Mouse (Mus musculus) midbrain, embryonic 12.5 days (tissue): ENCODE results near the gene Rps27l. TPM values are rescaled to one million over a fixed set of nuclear protein-coding genes. Genes with fewer than 3 reads are reported as not detected.

Experiments used
- ATAC-seq: fragments of 200-750 bp; cut with Nextera tagmentation; 2 replicates; pipeline ENCODE4 v1.8.0; 2017; ENCODE audit warnings: low read depth, moderate TSS enrichment, moderate library complexity; ENCODE audit not compliant: low FRiP score
- H3K27ac ChIP-seq: fragments of 300-500 bp; sonication (generic); replicated peaks from 2 replicates; pipeline ENCODE4 v1.5.1; 2016; ENCODE audit warnings: mild to moderate bottlenecking
- H3K27me3 ChIP-seq: fragments of 300-500 bp; sonication (generic); 2 replicates; pipeline ENCODE4 v1.6.1; 2016; ENCODE audit warnings: mild to moderate bottlenecking
- H3K36me3 ChIP-seq: fragments of 300-500 bp; sonication (generic); 2 replicates; pipeline ENCODE4 v1.6.1; 2016
- H3K4me1 ChIP-seq: fragments of 300-500 bp; sonication (generic); 2 replicates; pipeline ENCODE4 v1.6.1; 2016
- H3K4me2 ChIP-seq: fragments of 300-500 bp; sonication (generic); replicated peaks from 2 replicates; pipeline ENCODE4 v1.6.1; 2016; ENCODE audit warnings: mild to moderate bottlenecking, moderate library complexity
- H3K4me3 ChIP-seq: fragments of 300-500 bp; sonication (generic); 2 replicates; pipeline ENCODE4 v1.5.1; 2016; ENCODE audit warnings: mild to moderate bottlenecking
- H3K9ac ChIP-seq: fragments of 300-500 bp; sonication (generic); replicated peaks from 2 replicates; pipeline ENCODE4 v1.6.1; 2016; ENCODE audit warnings: mild to moderate bottlenecking, moderate library complexity
- H3K9me3 ChIP-seq: fragments of 300-500 bp; sonication (generic); 2 replicates; pipeline ENCODE4 v1.6.1; 2016; ENCODE audit warnings: mild to moderate bottlenecking
- WGBS: fragments of 180-500 bp; shearing (Covaris S2); methylation state at CpG from one replicate; pipeline ENCODE4 v1.1.7; 2016; 5-methylcytosine and 5-hydroxymethylcytosine counted together
- polyA plus RNA-seq: library from polyadenylated mRNA; unstranded; fragments of >200 nt; fragmentation: Nextera tagmentation; extraction: Ambion mirVana; gene quantifications from 2 replicates; pipeline ENCODE4 v1.2.1, GENCODE M21; 2016

Gene Rps27l
- polyA plus RNA-seq, 1 experiment from 2014 or later = 550 TPM

- WGBS = 94% methylated on average over 1 of the region's 1 CpGs
- H3K27ac ChIP-seq = no peak overlapping the region
- no peak overlapping the region for H3K9ac ChIP-seq
- H3K9me3 ChIP-seq = no peaks in the 10 kb centered on the region
- no peaks in the 10 kb centered on the region for H3K36me3 ChIP-seq
- no peak overlapping the region for H3K4me2 ChIP-seq
- no peaks in the 10 kb centered on the region for H3K27me3 ChIP-seq
- H3K4me3 ChIP-seq = no peak overlapping the region
- peaks cover 17% of the 10 kb centered on the region for H3K4me1 ChIP-seq
- ATAC-seq = no peak
These were observed 23.8 kb upstream of the Rps27l start for GRCm38 (mm10) chr9:66922076-66922475.

DNA sequence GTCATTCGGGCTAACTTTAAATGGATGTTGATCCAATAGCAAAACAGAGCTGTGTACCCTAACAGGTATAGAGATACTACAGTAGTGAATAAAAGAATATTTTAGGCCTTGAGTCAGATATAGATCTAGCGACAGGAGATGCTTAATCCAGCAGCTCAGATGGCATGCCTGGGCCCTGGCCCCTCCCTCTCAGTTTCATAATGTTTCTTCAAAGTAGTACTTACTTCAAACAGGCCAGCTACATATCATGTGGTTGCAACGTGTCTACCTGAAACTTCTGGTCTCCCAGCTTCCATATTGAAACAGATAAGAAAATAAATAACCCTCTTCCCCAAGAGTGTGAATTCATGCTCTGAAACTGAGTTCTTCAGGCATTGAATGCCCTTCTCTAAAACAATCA is 20.0 kb upstream of the Rps27l start:
- H3K9me3 ChIP-seq = no peaks in the 10 kb centered on the region
- H3K4me1 ChIP-seq = peaks cover 7% of the 10 kb centered on the region; the same call in 1 of the 2 replicates
- H3K9ac ChIP-seq = no peak overlapping the region
- WGBS = 76% methylated on average over 3 of the region's 3 CpGs
- ATAC-seq = no peak
- H3K27me3 ChIP-seq = no peaks in the 10 kb centered on the region
- no peak overlapping the region for H3K4me3 ChIP-seq
- no peak overlapping the region for H3K4me2 ChIP-seq
- no peak overlapping the region for H3K27ac ChIP-seq
- no peaks in the 10 kb centered on the region for H3K36me3 ChIP-seq

DNA sequence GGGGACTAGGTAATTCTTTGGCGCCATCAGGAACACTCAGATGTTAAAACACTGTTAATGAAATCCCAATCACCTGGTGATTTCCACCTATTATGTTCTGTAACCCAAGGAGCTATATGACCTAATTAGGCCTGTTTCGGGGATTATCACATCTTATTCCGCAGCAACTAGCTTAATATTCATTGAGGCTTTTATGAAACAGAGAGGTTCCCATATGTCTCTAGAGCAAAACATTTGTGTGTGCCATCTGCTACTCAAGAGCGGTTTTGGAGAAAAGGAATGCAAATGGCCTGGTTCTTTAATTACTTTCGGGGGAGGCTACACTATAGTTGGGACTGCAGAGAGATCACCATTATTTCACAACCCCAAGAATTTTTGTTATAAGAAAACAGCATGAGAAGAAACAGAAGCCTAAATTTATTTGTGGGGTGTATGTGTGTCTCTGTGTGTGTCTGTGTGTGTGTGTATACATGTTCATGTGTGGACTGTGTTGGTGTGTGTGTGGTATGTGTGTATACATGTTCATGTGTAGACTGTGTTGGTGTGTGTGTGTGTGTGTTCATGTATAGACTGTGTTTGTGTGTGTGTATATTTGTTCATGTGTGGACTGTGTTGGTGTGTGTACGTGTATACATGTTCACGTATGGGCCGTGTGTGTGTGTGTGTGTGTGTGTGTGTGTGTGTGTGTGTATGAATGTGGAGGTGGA is 18.0 kb upstream of the Rps27l start:
- Histone ChIP-seq H3K27ac (no peak overlapping the region), H3K36me3 (no peaks in the 10 kb centered on the region), H3K9ac (no peak overlapping the region), H3K4me1 (peaks cover 5% of the 10 kb centered on the region; the same call in 1 of the 2 replicates), H3K9me3 (no peaks in the 10 kb centered on the region), H3K4me2 (no peak overlapping the region), H3K4me3 (no peak overlapping the region), H3K27me3 (no peaks in the 10 kb centered on the region)
- no peak for ATAC-seq
- whole genome bisulfite sequencing = 61% methylated on average over 8 of the region's 8 CpGs

- ATAC-seq = no peak
- H3K9ac ChIP-seq = no peak overlapping the region
- H3K27ac ChIP-seq = no peak overlapping the region
- no peak overlapping the region for H3K4me2 ChIP-seq
- H3K4me1 ChIP-seq = peaks cover 26% of the 10 kb centered on the region
- no peaks in the 10 kb centered on the region for H3K36me3 ChIP-seq
- WGBS = 71% methylated on average over 7 of the region's 7 CpGs
- H3K27me3 ChIP-seq = no peaks in the 10 kb centered on the region; the same call in 1 of the 2 replicates
- no peaks in the 10 kb centered on the region for H3K9me3 ChIP-seq
- no peak overlapping the region for H3K4me3 ChIP-seq
These were observed 15.5 kb upstream of the Rps27l start for GRCm38 (mm10) chr9:66930351-66930750.

GRCm38 (mm10) chr9:66933869-66934808 is 11.7 kb upstream of the Rps27l start:
- Histone ChIP-seq H3K9me3 (no peaks in the 10 kb centered on the region), H3K27me3 (no peaks in the 10 kb centered on the region; the same call in 1 of the 2 replicates), H3K9ac (no peak overlapping the region), H3K27ac (peak overlapping the region; percentile 60), H3K4me2 (0 out of 2 replicates have a peak overlapping the region, but pooled peaks have one; percentile 12), H3K4me3 (no peak overlapping the region), H3K4me1 (peaks cover 26% of the 10 kb centered on the region), H3K36me3 (no peaks in the 10 kb centered on the region)
- WGBS = 26% methylated on average over 19 of the region's 19 CpGs
- peak; percentile 65 for ATAC-seq

DNA sequence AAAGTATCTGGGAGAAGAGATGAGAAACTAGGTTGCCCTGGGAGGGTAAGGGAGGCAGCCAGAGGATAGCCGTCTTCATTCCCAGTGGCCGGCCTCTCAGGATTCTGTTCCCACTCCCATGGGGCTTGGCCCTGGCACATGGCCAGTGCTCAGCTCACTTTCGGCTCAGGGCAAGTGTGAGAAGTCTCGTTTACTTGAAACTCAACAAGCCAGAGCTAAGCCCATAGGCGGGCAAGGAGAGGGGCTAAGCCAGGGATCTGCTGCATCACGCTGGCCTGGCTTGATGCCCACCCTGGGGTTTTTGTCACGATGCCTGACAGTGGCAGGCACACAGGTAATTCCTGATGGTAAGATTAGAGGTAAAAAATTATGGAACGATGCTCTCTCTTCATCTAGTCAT is 8.4 kb upstream of the Rps27l start:
- Histone ChIP-seq H3K4me3 (no peak overlapping the region), H3K4me1 (peaks cover 26% of the 10 kb centered on the region), H3K27me3 (no peaks in the 10 kb centered on the region; the same call in 1 of the 2 replicates), H3K9me3 (no peaks in the 10 kb centered on the region), H3K36me3 (no peaks in the 10 kb centered on the region), H3K9ac (no peak overlapping the region), H3K4me2 (no peak overlapping the region), H3K27ac (no peak overlapping the region)
- 81% methylated on average over 8 of the region's 8 CpGs for WGBS
- ATAC-seq = no peak

GRCm38 (mm10) chr9:66938836-66939235 is 7.0 kb upstream of the Rps27l start:
- Histone ChIP-seq H3K4me2 (no peak overlapping the region), H3K4me3 (no peak overlapping the region), H3K4me1 (peaks cover 16% of the 10 kb centered on the region), H3K36me3 (no peaks in the 10 kb centered on the region), H3K9me3 (no peaks in the 10 kb centered on the region), H3K27ac (no peak overlapping the region), H3K9ac (no peak overlapping the region), H3K27me3 (no peaks in the 10 kb centered on the region; the same call in 1 of the 2 replicates)
- ATAC-seq = no peak
- 7% methylated on average over 4 of the region's 4 CpGs for WGBS

- H3K4me3 ChIP-seq = peak overlapping the region; percentile 89
- ATAC-seq = no peak
- H3K27me3 ChIP-seq = no peaks in the 10 kb centered on the region
- H3K4me1 ChIP-seq = peaks cover 12% of the 10 kb centered on the region
- H3K9me3 ChIP-seq = no peaks in the 10 kb centered on the region
- peak overlapping the region; percentile 95 for H3K27ac ChIP-seq
- WGBS = 22% methylated on average over 4 of the region's 4 CpGs
- peak overlapping the region; percentile 82 for H3K4me2 ChIP-seq
- peak overlapping the region; percentile 87; the same call in 1 of the 2 replicates for H3K9ac ChIP-seq
- peaks cover 11% of the 10 kb centered on the region; the same call in 1 of the 2 replicates for H3K36me3 ChIP-seq
These were observed 725 bp upstream of the Rps27l start for GRCm38 (mm10) chr9:66945161-66945560.

- Histone ChIP-seq H3K27me3 (no peaks in the 10 kb centered on the region), H3K4me3 (no peak overlapping the region), H3K4me2 (no peak overlapping the region), H3K36me3 (peaks cover 11% of the 10 kb centered on the region; the same call in 1 of the 2 replicates), H3K27ac (no peak overlapping the region), H3K9me3 (no peaks in the 10 kb centered on the region), H3K9ac (no peak overlapping the region), H3K4me1 (peaks cover 12% of the 10 kb centered on the region)
- ATAC-seq = no peak
- WGBS = 94% methylated on average over 2 of the region's 2 CpGs
These were observed 2.6 kb downstream of the Rps27l start for GRCm38 (mm10) chr9:66948536-66948935.

GRCm38 (mm10) chr9:66952321-66952720 is 6.4 kb downstream of the Rps27l start:
- Histone ChIP-seq H3K4me3 (no peak overlapping the region), H3K36me3 (peaks cover 11% of the 10 kb centered on the region; the same call in 1 of the 2 replicates), H3K27ac (no peak overlapping the region), H3K4me1 (no peaks in the 10 kb centered on the region), H3K9me3 (no peaks in the 10 kb centered on the region), H3K4me2 (no peak overlapping the region), H3K27me3 (no peaks in the 10 kb centered on the region), H3K9ac (no peak overlapping the region)
- 85% methylated on average over 8 of the region's 8 CpGs for whole genome bisulfite sequencing
- ATAC-seq = no peak

DNA sequence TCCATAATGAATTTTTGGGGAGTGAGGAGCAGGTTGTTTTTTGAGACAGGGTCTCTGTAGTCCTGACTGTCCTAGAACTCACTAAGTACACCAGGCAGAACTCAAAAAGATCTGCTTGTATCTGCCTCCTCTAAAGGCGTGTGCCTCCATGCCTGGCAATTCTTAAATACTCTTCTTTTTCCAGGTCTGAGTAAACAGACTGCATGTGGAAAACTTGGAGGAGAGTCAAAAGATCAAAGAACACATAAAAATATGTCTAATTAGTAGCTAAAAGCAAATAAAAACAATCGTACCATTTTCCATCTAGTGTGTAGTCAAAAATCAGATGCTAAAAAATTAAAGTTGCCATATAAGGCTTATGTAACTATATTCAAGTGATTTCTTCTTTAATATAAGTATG is 7.0 kb downstream of the Rps27l start:
- ATAC-seq = no peak
- Histone ChIP-seq H3K4me3 (no peak overlapping the region), H3K9ac (no peak overlapping the region), H3K9me3 (no peaks in the 10 kb centered on the region), H3K27me3 (no peaks in the 10 kb centered on the region), H3K27ac (no peak overlapping the region), H3K4me2 (no peak overlapping the region), H3K4me1 (no peaks in the 10 kb centered on the region), H3K36me3 (peaks cover 11% of the 10 kb centered on the region; the same call in 1 of the 2 replicates)
- 85% methylated on average over 2 of the region's 2 CpGs for WGBS

DNA sequence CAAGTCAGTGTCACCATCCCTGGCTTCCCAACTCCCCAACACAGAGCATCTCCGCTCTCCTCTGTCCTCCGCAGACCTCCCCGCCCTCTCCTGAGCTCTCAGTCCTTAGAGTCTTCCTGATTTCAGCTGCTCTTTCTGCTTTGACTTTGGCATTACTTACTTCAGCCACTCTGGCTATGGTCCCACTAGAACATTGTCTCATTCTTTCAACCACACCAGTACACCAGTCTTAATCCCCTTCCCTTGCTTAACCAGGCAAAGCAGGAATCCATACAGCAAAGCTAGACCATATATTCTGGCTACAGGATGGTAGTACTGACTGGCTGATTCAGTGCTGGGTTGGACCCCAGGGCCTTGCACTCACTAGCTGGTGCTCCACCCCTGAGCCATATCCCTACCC is 11.6 kb downstream of the Rps27l start:
- Histone ChIP-seq H3K36me3 (no peaks in the 10 kb centered on the region), H3K9ac (no peak overlapping the region), H3K4me1 (no peaks in the 10 kb centered on the region), H3K4me3 (no peak overlapping the region), H3K27ac (no peak overlapping the region), H3K27me3 (no peaks in the 10 kb centered on the region), H3K4me2 (no peak overlapping the region), H3K9me3 (no peaks in the 10 kb centered on the region)
- ATAC-seq = no peak
- 86% methylated on average over 3 of the region's 3 CpGs for WGBS
